Mouse (Mus musculus) liver, adult 2 months (tissue): ENCODE measurements at regions not wholly inside any gene's neighbourhood (a gene's known extent, or its start where the extent isn't known, plus 50 kb on each side); places are given as distances from the start of the nearest gene placed in this dataset.

Source experiments
- CTCF ChIP-seq: fragments of 200-500 bp; IDR thresholded peaks from 2 replicates; pipeline ENCODE4 v1.5.1; 2011; ENCODE audit warnings: low read depth, low read length, control low read depth
- POLR2A ChIP-seq: fragments of 200-500 bp; IDR thresholded peaks from 2 replicates; pipeline ENCODE4 v1.6.1; 2011; ENCODE audit warnings: low read length, control low read depth; ENCODE audit not compliant: insufficient read depth; ENCODE audit errors: extremely low read depth

GRCm38 (mm10) chr12:16260501-16260900, 350.3 kb downstream of the Lpin1 start:
- TF ChIP-seq CTCF (no peak), POLR2A (no peak)
